Mouse (Mus musculus) leukemia stem cell, adult 10-12 weeks (primary cell): Measurements from ENCODE around the gene Rtp4. TPM values are rescaled to one million over a fixed set of nuclear protein-coding genes. Genes with fewer than 3 reads are reported as not detected.

ENCODE experiments used
- polyA plus RNA-seq: library from polyadenylated mRNA; stranded (reverse); fragments of >175 nt; gene quantifications from 2 replicates; pipeline ENCODE4 v1.2.3, GENCODE M21; 2012; ENCODE audit warnings: low replicate concordance

The Rtp4 gene
- 0.55 and 0.94 TPM in 2 replicates for polyA plus RNA-seq

DNA sequence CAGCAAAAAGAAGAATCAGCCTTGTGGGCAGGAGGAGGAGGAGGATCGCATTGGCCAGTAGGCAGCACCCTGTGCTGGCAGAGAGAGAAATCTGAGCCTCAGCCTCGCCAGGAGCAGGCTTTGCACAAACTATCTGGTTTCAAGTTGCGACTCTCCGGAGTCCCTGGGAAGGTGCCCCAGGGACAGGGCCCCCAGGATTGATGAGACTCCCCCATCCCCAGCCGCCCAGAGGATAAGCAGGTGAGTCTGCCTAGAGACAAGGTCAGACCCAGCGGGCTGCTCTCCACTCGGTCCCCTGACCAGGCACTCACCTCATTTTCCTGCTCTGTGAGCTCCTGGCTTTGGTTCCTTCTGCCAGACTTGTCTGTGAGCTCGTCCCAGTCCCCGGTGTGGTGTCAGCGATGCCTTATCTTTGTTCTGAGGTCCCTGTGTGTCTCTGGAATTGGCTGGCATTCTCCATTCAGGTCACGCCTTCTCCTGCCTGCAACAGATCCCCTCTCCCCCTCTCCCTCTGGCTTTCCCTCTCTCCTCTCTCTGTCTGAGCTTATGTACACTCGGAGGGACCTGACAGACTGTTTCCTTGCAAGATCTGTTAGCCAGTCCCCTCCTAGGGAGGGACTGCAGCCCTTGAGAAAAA, at the start of gene Rtp4, which contains the start of gene Masp1:
TSS of gene Rtp4 (plus strand) at position 57 of the 637 bp plus-strand sequence.
TSS of gene Masp1 (minus strand) at position 581 of the 637 bp plus-strand sequence.

Other genes starting within 250 kb of the Rtp4 start
- gene Rtp1, start 91.2 kb upstream of the Rtp4 start, polyA plus RNA-seq: not detected in 2 replicates
- not detected in 2 replicates for gene Masp1, start 524 bp downstream of the Rtp4 start, polyA plus RNA-seq